Mouse (Mus musculus): ENCODE measurements around the gene Dgcr8.
"Not testable (repeated sequence)": the region's sequence is repeated elsewhere in the genome, so short reads cannot be mapped to it uniquely, and the experiment has no call there.

Dgcr8 gene

GRCm38 (mm10) chr16:18289067-18289588, at the start of gene Dgcr8:
Dgcr8 (minus strand) TSS chr16:18289246.
- DNase-seq, result peak; percentile 97 to 99

GRCm38 (mm10) chr16:18337261-18337660, 48.2 kb upstream of the Dgcr8 start:
- DNase-seq, result no peak

DNA sequence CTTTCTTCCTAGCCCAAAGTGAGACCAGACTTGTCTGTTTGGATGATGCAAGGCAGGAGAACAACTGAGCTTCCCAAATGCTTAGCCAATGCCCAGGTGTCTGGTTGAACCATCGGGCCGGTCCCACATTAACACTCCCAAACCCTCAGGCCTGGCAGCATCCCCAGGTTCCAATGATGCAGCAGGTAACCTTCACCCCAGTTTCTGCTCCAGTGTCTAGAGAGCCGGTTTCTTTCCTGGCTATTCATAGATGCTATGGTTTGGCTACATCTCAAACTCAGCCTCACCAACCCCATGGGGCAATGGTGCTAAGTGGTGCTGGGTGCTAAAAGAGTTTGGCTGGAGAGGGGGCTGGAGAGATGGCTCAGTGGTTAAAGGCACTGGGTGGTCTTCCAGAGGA, 46.9 kb upstream of the Dgcr8 start:
- no peak for DNase-seq

GRCm38 (mm10) chr16:18333976-18334375, 44.9 kb upstream of the Dgcr8 start:
- DNase-seq, result no peak

DNA sequence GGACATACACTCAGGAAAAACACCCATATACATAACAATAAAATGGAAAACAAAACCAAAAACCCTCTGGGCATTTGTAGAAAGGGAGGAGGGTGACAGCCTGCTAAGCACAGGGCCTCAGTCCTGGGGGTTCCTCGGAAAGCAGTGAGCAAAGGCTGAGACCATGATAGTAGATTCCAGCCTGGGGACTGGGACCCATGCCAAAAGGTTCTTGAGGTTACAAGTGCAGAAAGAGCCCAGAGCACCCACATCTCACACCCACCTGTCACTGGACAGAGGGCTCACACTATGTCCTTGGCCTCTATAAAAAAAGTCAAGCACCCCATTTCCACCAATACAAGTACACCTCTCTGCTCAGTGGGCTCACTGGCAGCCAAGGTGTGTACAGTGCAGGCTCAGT, 39.5 kb upstream of the Dgcr8 start:
- DNase-seq, result no peak

- DNase-seq, result no peak
Observed at GRCm38 (mm10) chr16:18327936-18328335, 38.9 kb upstream of the Dgcr8 start.

GRCm38 (mm10) chr16:18325741-18326140, 36.7 kb upstream of the Dgcr8 start:
- DNase-seq, result no peak

DNA sequence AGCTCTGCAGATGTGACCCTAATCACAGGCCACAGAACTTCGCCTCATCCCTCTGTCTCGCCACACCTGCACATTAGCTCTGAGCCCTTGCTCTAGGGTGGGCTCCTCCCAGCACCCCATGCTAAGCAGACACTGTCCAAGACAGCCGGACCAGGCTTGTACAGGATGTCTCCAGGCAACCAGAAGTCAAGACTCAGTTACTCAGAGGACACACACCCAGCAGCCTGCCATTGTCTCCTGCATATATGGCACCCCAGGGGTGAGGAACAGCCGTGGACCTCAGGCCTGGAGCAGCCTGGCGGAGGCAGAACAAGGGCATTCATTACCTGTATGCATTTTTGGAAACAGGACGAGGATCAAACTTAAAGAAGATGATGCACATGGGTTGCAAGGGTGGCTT, 35.0 kb upstream of the Dgcr8 start:
- no peak for DNase-seq

DNA sequence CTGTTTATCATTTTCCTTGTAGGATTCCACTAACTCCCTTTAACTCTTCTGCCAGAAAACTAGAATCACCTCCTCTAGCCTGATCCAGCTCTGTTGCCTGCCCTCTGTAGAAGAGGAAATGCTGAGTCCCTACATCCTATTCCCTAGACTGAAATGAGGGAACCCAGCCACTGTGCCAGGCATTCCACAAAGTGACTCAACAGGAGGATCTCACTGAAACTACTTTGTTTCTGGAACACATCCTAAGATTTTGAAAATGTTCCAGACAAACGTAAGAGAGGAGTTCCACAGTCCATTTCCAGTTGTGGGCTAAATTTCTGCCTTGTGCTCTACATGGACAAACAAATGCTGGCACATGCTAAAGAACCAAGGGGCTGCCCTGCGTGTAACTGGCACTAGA, 34.4 kb upstream of the Dgcr8 start:
- no peak for DNase-seq

DNA sequence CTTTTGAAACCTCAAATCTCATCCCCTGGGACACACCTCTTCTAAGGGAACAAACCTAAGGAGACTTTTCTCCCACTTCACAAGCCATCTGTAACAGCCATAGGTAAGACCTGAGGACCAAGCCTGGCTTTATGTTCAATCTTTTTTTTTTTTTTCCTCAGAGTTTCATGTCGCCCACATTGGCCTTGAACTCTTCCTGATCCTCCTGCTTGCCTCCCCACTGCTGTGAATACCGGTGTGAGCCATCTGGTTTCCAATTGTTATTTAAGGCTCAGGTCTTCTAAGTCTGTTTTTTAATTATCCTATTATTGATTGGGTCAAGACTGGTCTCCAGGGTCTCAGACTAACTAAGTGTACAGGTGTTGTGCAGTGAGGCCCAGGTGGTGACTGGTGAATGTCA, 32.4 kb upstream of the Dgcr8 start:
- DNase-seq, result no peak

DNA sequence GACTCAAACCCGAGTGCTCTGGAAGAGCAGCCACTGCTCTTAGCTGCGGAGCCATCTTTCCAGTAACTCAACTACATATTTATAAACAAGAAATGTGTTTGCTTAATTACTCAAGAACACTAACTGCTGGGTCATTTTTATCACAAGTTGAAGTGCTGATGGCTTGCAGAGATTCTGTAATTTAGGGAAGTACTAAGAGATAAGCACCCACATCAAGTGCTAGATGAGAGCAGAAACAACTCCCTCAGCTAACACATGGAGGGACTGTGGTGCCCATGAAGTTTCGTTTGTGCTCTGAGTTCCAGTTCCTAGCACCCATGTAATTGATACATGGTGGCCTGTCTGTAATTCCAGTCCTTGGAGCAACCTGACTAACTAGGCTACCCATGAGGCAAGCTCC, 29.9 kb upstream of the Dgcr8 start:
- DNase-seq, result no peak

GRCm38 (mm10) chr16:18308159-18308558, 19.1 kb upstream of the Dgcr8 start:
- no peak for DNase-seq

DNA sequence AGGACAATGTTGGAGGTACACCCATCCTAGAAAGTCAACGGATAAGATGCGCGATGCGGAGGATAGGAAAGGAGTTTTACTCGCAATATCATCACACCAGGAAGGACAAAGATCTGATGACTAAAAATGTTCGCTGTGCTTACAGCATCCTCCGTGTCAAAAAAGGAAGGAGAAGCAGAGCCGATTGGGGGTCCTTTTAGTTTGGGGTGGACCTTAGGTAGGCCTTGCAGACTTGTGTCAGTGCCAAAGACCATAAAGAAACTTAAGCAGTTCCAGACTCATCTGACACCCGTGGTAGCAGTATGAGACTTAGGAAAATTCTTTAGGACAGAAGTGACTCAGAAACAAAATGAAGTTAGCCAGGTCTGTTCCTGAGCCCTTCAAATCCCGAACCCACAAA, 568 bp upstream of the Dgcr8 start:
- not testable (repeated sequence) for DNase-seq

- DNase-seq, result peak in 1 of 2 experiments; percentile 72
Observed at GRCm38 (mm10) chr16:18288581-18289061, 425 bp downstream of the Dgcr8 start.

DNA sequence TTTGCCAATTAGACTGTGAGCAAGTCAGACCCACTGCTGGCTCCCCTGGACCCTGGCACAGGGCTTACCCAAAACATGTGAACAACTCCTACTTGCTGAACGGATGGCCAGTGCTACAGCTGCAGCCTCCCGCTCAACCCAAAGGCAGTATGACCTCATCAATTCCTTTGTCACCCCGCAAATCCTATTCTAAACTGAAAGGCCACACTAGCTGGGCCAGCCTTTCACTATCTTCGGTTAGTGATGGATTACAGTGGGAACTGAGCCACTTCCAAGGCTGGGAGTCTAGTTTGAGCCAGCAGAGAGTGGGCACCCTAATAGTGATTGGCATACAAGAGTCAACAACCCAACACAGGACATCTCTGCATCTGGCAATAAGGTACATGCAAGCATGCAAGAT, 880 bp downstream of the Dgcr8 start:
- peak; percentile 17 to 25 for DNase-seq

- DNase-seq, result no peak
Observed at GRCm38 (mm10) chr16:18275166-18275565, 13.9 kb downstream of the Dgcr8 start.

GRCm38 (mm10) chr16:18268182-18268581, 20.9 kb downstream of the Dgcr8 start:
- no peak for DNase-seq

DNA sequence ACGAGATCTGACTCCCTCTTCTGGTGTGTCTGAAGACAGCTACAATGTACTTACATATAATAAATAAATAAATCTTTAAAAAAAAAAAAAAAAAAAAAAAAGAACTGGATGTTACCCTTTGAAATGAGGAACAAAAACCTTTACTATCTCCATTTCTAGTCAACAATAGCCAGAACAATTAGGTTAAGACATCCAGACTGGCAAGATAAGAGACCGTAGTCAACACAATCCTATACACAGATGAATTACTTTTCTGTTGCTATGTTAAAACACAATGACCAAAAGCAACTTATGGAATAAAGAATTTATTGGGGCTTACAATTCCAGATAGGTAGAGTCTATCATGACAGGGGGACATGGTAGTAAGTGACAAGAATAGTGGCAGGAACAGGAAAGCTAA, 24.0 kb downstream of the Dgcr8 start:
- no peak for DNase-seq

DNA sequence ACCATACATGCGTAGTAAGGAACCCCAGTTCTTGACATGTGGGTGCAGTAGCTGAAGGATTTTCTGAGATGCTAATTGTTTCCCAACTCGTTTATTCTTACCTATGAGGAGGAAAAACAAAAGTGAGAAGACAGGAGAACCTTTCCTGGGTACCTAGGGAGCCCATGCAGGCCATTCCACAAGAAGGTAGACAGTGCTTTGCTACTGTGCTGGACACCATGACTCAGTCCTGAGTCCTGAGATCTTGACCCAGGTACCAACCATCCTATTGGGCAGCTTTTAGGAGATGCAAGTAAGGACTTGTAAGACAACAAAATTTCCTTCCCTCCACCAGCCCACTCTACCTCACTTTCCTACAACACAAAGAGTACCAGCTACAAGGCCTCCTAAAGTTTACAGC, 30.8 kb downstream of the Dgcr8 start, which contains the start of gene Gm49776:
TSS of gene Gm49776 (minus strand) at position 101 of the 400 bp plus-strand sequence.
- DNase-seq, result no peak

GRCm38 (mm10) chr16:18253866-18254265, 35.2 kb downstream of the Dgcr8 start:
- DNase-seq, result no peak

- no peak for DNase-seq
Observed at GRCm38 (mm10) chr16:18252736-18253135, 36.3 kb downstream of the Dgcr8 start.

DNA sequence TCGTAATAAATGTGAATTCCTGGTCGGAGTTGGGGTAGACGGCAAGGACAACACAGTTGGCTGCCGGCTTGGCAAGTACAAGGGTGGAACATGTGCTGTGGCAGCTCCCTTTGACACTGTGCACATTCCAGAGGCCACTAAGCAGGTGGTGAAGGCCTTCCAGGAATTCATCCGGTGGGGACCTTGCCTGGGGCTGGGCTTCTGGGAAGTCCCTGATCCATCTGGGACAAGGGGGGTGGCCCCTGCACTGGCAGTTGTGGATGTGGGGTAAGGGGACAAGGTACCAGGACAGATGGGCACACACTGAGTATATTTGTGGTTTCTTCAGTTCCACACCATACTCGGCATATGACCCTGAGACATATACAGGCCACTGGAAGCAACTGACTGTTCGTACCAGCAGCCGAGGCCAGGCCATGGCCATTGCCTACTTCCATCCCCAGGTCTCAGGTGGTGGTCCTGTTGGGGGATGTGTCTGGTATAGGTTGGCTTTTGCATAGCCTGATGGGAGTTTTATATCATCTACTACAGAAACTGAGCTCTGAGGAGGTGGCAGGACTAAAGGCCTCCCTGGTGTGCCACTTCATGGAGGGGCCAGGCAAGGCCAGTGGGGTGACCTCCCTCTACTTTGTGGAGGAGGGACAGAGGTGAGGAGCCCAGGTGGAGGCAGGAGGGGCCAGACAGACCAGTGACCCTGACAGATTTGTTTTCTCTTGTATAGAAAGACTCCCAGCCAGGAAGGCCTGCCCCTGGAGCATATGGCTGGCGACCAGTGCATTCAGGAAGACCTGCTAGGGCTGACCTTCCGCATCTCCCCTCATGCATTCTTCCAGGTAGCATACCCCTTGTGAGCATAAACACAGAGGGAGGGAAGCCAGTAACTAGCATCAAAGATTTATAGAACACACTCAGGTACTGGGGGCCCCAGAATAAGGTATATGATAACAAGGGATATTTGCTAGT, 37.9 kb downstream of the Dgcr8 start:
- DNase-seq, result no peak

DNA sequence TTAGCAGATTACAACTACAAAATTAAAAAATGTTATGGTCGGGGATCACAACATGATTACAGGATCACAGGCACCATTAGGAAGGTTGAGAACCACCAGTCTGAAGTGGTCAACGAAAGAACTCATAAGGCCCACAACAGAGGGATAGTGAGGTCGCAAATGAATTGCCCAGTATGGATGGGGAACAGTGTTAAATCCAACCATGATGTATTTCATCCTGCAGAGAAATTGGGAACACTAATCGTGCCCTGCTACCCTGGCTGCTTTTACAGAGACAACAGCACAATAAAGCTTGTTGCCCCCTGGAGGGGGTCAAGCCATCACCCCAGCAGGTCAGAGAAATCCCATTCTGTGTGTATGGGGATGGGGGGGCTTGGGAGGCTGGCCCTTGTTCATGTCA, 38.8 kb downstream of the Dgcr8 start:
- no peak for DNase-seq

GRCm38 (mm10) chr16:18249364-18249967, 39.6 kb downstream of the Dgcr8 start:
- DNase-seq, result peak; percentile 60 to 66

Measured in cerebellum, postnatal 14 days (tissue).